Mouse (Mus musculus): ENCODE measurements around the gene Fam163b.
A peak's percentile ranks its signal among the peaks of the same experiment; 100 is the strongest.

Fam163b gene

DNA sequence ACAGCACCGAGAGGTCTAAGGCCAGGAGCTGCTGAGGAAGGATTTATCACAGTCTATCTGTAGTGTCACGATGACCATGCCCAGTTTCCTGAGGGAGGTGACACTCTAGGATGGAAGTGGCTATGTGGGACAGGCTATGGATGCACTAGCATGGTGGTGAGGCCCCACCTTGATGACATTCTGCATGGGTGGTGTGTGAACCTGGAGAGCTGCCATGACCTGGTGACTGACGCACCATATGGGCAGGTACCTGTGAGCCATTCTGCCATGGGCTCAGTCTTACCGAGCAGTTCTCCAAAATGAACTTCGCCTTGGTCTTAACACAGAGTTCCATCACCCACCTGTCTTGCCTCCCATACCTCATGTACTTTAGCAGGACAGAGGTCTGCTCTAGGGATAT, 54.7 kb downstream of the Fam163b start:
- no peak for DNase-seq (ENCODE audit: low read depth, low spot score)

DNA sequence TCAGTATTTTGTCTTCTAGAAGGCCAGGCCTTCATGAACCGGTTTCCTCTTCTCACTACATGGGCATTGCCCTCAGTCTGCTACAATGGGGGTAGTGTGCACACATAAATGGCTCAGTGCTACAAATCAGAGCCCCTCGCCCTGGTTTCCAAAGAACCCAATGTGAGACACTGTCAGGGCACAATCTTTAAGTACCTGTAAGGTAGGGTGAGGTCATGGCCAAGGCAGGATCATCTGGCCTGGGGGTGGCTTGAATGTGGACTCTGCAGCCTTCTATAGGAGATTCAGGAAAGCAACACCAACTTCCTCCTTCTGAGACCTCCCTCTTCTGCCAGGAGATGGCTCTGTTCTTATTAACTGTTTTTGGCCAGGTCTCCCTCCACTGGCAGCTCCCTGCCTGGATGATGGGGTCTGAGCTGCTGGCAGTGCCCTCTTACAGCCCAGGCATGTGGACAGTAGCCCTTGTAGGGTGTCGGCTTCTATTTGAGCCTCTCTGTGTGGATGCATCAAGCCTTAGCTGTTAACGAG, 55.7 kb downstream of the Fam163b start:
- no peak for DNase-seq (ENCODE audit: low read depth, low spot score)

DNA sequence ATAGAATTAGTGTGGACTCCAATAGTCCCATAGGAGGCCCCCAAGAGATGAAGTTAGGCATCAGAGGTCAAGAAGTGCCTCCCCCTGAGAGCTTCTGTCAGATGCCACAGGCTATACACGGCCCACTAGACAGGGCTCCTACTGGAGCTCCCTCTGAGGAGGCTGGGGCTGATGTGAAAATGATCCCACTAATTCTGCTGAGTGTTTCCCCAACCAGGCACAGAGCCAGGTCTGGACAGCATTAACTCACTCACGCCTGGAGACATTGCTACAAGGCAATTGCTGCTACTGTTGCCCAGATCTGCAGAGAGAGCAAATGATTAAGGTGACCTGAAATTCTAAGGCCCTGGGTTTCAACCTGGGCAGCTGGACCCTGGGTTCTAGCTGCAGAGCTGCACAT, 56.5 kb downstream of the Fam163b start:
- DNase-seq (ENCODE audit: low read depth, low spot score), result no peak

DNA sequence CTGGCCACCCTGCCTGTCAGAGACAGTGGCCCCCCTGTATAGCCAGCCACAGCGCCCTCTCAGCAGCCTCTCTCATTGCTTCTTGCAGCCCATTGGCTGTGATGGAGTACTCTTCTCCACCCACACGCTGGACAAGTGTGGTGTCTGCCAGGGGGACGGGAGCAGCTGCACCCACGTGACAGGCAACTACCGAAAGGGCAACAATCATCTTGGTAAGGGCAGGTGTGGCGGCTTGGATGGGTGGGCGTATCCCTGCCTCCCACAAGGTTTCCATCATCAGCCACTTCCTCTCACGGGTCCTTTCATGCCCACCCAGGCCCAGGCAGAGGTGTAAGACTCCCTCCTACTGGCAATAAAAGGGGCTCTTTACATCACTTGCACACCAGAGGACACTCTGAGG, 57.3 kb downstream of the Fam163b start:
- no peak for DNase-seq (ENCODE audit: low read depth, low spot score)

GRCm38 (mm10) chr2:27083761-27084475, 58.4 kb downstream of the Fam163b start:
- no peak for DNase-seq (ENCODE audit: low read depth, low spot score)

GRCm38 (mm10) chr2:27079649-27080048, 62.6 kb downstream of the Fam163b start:
- peak; percentile 20 for DNase-seq (ENCODE audit: low read depth, low spot score)

GRCm38 (mm10) chr2:27079152-27079584, 63.1 kb downstream of the Fam163b start, which contains the start of gene Adamtsl2:
Adamtsl2 (plus strand) TSS chr2:27079379.
- peak; percentile 46 for DNase-seq (ENCODE audit: low read depth, low spot score)

DNA sequence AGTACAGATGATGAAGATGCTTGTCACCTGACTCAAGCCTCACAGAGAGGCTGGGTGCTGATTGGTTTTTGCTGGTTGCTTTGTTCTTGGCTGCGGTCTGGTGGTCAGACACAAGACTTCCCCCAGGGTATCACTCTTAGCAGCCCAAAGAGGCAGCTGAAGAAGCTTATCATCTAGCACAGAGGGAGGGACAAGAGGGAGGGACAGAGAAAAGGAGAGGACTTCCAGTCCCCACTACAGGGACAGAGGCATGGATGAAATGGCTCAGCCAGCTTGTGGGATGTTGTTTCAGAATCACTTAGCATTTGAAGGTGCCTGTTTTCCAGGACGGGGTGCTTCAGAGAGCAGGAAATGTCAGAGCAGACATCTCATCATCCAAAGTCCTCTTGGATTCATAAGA, 64.0 kb downstream of the Fam163b start:
- DNase-seq (ENCODE audit: low read depth, low spot score), result no peak

- no peak for DNase-seq (ENCODE audit: low read depth, low spot score)
Measured at GRCm38 (mm10) chr2:27077655-27078244, 64.5 kb downstream of the Fam163b start.

DNA sequence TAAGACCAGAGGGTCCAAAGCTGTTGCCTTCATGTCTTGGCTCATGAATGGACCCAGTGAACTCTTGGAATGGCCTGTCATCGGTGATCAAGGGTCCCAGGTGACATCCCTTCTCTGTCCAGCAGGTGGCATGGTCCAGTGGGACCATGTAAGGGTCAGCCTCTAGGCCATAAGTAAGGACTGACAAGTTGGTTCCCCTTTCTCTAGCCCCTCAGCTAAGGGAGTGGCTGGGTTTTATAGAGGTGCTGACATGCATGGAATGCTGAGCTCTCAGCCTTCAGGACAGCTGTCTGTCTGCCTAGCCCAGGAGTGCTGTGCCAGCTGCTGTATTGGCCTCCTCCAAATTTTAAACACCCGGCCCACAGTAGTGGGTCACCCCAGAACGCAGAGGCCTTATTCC, 66.8 kb downstream of the Fam163b start:
- DNase-seq (ENCODE audit: low read depth, low spot score), result peak; percentile 25

- no peak for DNase-seq (ENCODE audit: low read depth, low spot score)
Measured at GRCm38 (mm10) chr2:27074804-27075203, 67.5 kb downstream of the Fam163b start.

DNA sequence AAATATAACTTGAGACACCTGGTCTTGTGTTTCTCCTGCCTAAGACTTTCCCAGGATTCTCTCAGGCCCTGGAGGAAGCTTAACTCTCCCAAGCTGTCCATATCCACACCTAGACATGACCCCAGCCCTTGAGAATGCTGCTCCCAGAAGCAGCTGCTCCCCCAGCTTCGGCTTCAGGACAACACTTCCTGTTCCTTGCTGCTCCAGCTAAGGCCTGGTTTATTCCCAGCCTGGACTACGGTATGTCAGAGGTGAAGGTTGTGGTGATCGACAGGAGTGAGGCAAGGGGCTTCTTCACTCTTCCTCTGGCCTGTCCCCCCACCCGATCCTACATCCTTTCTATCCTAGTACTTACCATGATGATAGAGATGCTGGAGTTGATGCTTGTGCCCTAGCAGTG, 68.9 kb downstream of the Fam163b start:
- DNase-seq (ENCODE audit: low read depth, low spot score), result no peak

DNA sequence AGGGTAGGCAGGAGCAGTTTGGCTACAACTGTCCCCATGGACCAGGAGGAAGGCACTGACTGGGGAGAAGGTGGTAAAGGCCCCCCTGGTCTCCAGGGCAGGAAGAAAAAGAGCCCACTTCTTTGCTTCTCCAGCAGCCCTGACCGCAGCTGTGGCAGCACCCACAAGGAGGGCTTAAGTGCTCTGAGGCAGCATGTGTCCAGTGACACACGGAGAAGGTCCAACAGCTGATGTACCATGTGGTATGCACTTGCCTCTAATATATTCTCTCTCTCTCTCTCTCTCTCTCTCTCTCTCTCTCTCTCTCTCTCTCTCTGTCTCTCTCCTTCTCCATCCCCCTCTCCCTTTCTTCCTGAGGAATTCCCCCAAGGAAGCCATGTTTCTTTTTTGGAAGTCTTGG, 70.3 kb downstream of the Fam163b start, which contains the start of gene Mymk:
Mymk (minus strand) TSS at position 202 of the 400 bp plus-strand sequence.
- DNase-seq (ENCODE audit: low read depth, low spot score), result no peak

DNA sequence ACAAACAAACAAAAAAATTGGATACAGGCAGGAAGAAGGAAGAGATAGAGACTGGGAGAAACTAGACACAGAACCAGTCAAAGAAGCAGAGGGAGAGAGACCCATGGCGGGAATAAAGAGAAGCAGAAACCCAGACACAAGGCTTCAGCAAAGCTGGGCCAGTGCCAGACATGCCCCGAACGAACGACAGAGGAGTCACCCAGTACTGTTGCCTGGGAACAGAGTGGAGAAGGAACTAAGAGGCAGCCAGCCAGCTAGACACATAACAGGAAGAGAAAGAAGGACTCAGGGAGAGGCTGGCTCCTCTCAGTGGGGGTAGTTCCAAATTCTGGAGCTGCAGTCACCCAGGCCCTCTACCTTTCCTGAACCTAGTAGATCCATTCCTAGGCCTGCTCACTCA, 71.2 kb downstream of the Fam163b start:
- DNase-seq (ENCODE audit: low read depth, low spot score), result no peak

- no peak for DNase-seq (ENCODE audit: low read depth, low spot score)
Measured at GRCm38 (mm10) chr2:27070247-27070813, 72.0 kb downstream of the Fam163b start.

DNA sequence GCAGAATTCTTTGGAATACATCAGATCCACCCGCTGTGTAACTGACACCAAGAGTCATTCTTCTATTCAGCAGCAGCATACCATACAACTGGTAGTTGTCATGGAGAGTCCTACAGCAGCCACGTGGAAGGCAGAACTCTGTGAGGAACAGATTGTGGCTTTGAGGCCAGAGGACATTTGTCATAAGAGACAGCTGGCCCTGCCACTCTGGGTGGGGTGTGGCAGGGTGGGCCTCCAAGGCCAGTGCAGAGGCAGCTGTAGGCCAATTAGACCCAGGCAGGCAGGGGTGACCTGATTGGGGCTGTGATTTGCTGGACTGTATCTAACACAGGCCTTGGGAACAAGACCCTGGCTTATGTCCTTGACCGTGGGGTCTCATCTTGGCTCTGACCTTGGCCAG, 72.6 kb downstream of the Fam163b start:
- DNase-seq (ENCODE audit: low read depth, low spot score), result no peak

DNA sequence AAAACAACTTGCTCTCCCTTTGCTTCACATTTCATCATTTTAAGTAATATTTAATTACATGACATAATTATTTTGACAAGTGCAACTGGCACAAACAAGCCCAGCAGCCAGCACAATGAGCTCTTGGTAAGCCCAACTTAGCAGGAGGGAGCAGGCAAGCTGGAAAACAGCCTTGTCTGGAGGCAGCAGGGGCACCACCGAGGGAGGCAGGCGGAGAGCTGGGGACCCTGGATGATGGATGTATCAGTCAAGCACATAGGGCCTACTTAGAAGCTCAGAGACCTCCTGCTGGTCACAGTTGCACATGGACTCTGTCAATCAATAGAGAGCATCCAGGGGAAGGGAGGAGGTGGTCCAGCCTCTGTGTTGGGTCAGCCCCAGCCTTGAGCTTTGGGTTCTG, 74.3 kb downstream of the Fam163b start:
- DNase-seq (ENCODE audit: low read depth, low spot score), result no peak

- no peak for DNase-seq (ENCODE audit: low read depth, low spot score)
Measured at GRCm38 (mm10) chr2:27067124-27067523, 75.2 kb downstream of the Fam163b start.
